Mouse (Mus musculus): ENCODE results near the gene Rps6ka2.
"Not testable (repeated sequence)": the region's sequence is repeated elsewhere in the genome, so short reads cannot be mapped to it uniquely, and the experiment has no call there.

Gene Rps6ka2

DNA sequence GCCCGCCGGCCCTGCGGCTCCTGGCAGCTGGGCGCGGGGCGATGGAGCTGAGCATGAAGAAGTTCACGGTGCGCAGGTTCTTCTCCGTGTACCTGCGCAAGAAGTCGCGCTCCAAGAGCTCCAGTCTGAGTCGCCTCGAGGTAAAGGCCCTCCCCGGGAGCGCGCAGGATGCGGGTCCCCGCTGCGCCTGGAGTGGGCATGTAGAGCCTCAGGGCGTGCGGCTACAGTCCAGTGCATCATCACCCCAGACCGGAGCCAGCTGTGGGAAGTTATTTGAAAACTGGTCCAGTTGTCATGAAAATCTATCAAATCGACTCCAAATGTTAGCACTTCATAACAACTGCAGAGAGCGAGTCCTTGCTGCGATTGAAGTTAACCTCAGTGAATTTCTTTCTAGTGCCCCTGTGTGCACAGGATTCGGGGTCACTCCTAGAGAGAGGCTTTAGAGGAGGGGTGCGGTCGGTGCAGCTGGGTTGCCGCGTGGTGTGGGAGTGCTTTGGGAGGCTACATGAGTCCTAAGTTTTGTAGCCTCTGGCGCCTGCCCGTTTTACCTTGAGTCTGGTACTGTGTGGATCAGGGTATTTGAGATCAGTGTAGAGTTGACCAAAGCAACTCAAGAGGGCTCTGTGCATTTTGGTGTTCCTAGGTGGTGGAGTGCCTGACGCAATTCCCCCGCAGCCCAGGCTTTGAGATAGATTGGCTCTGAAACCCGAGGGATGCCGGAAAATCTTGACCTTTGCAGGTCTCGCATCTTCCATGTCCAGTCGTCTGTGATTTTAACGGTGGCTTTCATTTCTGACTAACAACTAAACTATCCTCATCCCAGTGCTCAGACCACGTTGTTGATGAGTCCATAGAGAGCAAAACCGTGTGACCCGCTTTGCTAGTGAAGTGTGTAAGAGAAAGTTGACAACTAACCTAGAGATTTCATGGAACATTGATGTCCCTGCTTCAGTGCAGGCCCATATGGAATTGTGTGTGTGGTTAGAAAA, 685 bp downstream of the Rps6ka2 start:
- DNase-seq (ENCODE audit: low spot score) = no peak

DNA sequence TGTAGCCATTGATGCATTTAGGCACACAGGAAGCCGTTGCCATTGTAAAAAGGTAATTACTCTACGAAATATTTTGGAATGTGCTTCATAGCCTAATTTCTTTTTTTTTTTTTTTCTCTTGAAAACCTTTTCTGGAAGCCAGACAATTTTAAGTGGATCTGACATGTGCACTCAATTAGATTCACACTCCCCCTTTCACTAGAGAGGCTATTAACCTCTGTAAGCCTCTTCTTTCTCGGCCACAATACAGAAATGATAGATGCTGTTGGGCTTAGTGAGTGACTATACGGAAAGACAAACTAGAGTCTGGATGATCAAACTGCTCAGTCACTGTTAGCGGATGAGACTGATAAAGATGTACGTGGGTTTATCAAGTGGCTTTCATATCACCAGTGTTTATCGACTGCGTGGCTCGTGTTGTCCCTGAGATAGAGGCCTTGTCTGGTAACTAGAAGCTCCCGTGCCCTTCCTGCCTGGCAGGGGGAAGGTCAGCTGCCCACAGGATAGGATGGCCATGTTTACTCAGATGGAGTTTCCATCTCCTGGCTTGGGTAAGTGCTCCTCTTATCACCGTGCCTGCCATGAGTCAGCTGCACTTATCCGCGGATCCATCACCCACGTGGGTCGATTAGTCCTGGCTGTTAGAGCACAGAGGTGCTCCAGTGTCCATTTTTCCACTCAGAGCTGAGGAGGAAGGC, 3.6 kb downstream of the Rps6ka2 start:
- DNase-seq (ENCODE audit: low spot score) = no peak

DNA sequence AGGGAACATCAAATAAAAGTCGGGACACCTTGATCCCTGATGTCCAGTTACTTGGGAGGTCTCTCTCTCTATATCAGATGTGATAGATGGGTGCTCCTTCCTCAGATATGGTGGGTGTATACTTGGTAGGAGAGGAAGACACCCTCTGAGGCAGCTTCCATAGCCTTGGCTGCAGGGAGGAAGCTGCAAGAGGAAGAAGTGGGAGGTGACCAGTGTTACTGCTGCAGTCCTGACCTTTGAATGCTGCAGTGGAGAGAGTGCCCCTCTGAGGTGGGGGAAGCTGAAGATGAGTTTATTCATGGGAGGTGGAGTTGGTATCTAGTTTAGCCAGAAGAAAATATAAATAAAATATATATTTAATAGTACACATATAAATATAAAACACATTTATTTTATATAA, 5.4 kb downstream of the Rps6ka2 start:
- DNase-seq (ENCODE audit: low spot score) = no peak

DNA sequence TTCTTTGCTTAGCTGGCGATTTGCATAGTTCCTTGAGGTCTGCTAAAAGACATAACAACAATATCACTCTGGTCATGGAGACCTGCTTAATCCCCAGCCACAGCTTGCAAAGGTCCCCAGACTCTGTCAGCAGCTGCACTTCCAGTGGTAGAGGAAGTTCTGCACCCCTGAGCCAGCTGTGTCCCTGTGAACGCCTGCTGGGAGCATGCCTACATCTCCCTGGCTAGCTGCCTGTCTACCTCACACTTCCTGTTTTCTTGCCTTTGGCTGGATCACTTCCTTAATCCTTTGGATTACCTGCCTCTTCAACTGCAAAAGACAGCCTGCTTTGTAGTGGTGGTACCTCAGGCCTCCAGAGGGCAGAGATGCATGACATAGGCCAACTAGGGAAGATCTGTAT, 6.5 kb downstream of the Rps6ka2 start:
- DNase-seq (ENCODE audit: low spot score) = no peak

DNA sequence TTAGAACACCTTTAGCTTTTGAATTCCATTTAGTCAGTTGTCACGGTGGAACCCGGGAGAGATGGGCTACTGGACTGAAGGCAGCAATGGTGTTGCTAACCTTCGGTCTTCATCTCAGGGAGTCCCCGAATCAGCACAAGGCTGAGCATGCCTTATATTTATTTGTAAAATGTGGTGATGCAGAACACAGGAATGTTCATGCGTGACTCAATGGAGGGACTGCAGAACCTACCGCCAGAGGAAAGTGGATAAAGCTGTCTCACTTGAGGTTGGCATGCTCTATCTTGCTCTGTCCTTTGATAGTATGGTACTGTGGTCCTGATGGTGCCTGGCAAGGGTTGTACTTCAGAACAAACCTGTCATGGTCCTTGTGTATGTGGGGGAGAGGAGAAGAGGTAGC, 8.3 kb downstream of the Rps6ka2 start:
- DNase-seq (ENCODE audit: low spot score) = no peak

DNA sequence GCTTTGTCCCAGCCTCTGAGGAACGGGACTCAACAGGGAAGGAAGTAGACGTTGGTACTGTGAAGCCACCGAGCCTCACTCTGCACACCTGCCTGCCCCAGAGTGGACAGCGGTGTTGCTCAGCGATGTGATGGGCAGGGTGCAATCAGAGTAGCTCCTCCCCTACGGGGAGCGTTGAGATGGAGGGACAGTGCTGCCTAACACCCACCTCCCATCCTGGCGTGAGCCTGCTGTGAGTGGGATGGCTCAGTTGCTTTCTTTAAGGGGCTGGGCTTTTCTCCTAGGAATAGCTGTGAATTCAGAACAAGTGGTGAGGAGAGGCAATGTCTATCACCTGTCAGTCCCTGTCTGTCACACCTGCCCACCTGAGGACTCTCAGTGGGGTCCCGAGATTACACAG, 12.3 kb downstream of the Rps6ka2 start:
- DNase-seq (ENCODE audit: low spot score) = no peak

DNA sequence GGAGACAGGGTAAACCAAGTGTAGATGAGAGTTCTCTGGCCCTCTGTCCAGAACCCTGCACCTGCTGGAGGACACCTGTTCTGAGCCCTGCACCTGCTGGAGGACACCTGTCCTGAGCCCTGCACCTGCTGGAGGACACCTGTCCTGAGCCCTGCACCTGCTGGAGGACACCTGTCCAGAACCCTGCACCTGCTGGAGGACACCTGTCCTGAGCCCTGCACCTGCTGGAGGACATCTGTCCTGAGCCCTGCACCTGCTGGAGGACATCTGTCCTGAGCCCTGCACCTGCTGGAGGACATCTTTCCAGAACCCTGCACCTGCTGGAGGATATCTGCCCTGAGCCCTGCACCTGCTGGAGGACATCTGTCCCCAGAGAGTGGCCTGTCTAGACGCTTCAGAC, 17.1 kb downstream of the Rps6ka2 start:
- not testable (repeated sequence) for DNase-seq (ENCODE audit: low spot score)

DNA sequence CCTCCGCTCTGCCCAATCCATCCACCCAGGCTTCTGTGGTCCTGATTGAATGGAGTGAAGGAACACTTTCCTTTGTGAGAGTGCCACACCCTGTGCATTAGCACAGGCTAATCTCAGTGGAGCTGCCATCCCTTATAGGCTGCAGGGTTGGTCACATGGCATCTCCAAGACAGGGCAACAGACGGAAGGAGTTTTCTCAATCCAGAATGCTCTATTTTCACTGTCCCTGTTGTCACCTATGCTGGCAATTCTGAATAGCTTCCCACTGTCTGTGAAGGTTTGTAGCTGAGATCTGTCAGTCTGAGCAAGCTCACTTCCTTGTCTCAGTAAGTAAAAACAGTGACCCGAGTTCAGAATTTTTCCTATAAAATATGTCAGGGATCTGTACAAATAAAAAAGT, 19.5 kb downstream of the Rps6ka2 start:
- DNase-seq (ENCODE audit: low spot score) = no peak

DNA sequence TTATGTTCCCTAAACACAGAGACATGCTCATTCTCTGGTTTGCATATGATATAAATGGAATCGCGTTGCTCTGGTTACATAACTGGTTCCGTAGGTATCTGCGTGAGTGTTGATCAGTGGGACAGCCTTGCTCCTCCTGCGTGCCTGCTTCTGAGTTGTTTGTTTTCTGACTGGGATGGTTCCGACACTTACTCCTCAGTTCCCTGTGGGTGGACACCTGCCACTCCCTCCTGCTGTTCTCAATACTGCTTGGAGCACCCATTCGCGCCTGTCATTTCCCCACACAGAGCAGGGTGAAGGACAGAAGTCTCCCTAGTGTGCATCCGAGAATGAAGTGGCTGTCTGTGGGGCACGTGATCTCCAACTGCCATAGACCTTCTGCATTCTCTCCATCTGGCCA, 20.1 kb downstream of the Rps6ka2 start:
- DNase-seq (ENCODE audit: low spot score) = no peak

DNA sequence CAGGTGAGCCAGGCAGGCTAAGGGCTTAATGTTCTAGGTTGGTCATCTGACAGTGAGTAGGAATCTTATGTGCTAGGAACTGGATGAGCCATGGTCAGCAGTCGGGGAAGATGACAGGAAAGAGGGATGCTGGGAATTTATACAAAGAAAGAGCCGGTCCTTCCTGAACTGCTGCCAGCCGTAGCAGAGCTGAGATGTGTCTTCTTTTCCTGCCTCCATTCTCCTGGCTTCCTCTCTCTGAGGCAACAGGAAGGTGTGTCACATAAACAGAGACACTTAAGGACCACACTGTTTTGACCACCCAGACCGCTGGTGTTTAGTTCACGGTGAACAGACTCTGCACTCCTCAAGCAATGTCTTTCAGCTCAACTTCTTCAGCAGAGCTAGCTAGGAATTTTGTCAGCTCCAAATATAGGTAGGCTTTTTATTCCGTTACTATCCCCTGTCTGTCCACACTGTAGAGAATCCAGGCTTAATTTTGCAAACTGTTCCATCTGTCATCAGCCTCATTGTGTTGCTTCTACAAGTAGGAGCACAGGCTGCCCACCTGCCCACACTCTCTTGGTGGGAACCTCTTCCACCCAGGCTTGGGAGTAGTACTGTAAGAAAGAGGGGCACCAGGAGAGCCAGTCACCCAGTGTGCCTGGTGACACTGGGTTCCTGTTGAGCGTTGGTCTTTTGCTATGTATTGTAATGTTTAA, 24.4 kb downstream of the Rps6ka2 start:
- DNase-seq (ENCODE audit: low spot score) = no peak

DNA sequence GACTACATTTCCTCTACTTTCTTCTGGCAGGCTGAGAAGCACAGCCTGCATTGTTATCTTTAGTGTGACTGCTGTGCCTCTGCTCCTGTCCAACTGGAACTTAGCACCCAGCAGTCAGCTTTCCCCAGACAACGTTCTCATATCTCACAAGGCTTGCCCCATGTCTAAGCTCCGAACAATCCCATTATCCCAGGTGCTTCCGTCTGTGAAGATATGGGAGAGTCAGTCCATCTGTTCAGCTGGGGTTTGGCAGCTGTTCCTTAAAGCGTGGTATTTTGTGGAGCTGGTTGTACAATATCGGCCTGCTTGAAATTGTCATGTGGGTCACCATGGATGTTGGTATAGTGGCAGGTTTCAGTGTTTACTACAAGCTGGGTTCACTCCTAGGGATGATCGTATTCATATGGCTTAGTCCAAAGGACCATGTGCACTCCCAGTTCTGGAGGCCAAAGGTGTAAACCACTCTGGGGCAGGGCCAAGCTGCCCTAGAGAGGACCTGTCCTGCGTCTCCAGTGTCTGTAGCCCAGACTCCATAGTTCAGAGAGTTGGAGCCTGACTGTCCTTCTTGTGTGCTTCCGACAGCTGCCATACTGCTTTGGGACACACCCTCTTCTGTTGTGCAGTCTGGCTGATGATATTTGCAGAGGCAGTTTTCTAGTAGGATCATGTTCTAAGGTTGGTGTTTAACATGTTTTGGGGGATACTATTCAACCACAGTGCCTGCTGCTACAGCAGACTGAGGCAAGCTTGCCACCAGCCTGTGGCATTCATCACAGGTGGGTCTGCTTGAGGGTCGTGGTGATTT, 27.4 kb downstream of the Rps6ka2 start:
- DNase-seq (ENCODE audit: low spot score) = no peak

DNA sequence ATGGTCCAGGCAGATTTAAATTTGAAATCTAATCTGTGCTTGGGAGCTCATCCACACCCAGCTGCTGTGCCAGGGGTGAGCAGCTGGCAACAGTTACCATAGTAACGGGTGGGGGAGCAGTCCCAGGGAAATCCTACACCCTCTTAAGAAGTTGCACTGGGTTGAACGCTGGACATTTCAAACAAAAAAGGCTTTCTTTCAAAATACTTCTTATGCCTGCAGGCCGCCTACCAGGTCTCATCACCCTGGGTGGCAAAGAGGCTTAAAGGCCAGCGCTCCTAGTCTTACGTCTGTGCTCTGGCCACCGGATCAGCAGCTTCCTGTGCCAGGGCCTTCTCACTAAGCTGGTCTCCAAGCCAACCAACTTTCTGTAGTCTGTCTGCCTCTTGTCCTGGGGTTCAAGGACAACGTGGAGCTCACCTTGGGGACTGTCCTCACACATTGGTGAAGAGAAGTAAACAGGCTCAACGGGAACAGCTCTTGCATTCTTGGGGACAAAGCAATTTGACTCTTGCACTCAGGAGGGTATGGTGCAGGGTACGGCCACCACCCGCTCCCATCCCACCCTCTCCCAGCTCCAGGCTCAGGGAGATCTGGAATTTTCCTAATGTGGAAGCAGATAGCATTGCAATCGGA, 35.0 kb downstream of the Rps6ka2 start:
- no peak for DNase-seq (ENCODE audit: low spot score)

DNA sequence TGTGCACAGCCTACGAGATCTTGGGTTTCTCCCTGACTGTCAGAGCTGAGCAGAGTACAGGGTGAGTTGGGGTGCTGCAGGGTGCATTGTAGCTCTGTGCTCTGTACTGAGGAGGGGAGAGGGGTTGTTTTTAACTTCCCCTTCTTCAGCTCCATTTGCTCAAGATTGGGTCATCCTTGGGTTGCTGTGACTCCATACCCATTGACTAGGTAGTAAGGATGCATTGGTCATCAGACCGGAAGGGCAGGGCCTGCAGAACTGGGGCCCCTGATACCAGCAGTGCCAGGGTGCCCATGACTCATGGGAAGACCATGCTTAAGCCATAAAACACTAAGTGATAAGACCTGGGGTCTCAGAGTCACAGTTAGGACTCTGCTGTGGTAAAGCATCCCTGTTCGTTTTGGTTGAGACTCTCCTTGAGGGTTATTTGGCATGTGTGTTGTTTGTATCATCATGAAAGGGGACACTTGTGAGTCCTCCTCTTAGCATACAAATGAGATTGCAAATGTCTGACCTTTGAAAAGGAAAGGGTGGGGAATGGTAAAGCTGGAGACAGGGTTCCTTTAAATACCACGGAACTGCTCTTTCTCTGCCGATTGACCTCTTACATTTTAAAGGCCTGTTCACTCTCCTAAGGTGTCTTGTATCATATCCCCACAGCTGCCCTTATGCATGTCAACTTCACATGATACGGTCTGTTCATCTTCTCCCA, 36.7 kb downstream of the Rps6ka2 start:
- DNase-seq (ENCODE audit: low spot score) = no peak

DNA sequence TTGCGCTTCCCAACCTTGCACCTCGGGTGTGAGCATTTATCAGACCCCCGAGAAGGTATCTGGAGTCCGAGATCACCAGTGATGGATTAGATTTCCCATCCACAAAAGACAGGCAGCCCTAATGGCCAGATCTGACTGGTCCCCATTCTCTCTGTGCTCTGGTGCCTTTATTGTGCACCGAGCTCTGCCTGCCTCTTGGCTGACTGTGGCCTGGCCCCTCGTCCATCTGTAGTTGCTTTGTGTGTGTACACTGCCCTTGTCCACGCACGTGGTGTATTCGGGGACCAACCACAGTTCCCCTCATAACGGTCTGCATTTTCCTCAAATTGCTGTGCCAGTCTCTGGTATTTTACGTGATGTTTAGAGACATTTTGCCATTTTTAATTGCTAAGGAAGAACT, 40.7 kb downstream of the Rps6ka2 start:
- no peak for DNase-seq (ENCODE audit: low spot score)

DNA sequence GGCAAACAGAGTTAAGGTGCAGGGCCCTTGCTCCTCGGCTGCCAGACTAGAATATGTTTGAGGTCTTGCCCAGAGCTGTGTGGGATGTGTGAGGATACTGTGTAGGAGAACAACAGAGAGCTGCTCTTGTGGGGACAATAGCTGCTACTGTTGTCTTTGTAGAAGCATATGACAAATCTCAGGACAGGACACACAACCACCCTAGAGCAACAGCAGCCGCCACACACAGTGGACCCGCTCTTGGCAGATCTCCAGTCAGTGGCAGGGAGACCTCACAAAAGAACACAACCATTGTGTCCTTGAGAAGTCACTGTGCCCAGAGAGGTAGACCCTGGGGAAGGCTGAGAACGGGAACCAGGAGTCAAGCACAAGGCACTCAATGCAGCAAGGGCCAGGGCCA, 42.0 kb downstream of the Rps6ka2 start:
- DNase-seq (ENCODE audit: low spot score) = no peak

DNA sequence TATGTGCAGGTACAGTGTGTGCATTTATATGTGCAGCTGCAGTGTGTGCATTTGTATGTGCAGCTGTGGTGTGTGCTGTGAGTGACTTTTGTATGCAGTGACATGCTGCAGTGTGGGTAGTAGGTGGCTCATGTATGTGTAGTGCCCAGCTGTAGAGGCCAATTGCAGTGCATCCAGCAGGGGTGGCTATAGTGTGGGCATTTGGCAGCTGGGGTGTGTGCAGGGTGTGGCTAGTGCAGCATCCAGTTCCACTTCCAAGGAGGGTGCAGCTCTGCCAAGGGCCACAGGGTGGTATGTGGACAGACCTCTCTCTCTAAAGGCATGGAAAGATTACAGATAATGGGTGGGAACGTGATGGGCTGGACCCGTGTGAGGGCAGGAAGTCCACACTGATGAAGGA, 43.3 kb downstream of the Rps6ka2 start:
- no peak for DNase-seq (ENCODE audit: low spot score)

DNA sequence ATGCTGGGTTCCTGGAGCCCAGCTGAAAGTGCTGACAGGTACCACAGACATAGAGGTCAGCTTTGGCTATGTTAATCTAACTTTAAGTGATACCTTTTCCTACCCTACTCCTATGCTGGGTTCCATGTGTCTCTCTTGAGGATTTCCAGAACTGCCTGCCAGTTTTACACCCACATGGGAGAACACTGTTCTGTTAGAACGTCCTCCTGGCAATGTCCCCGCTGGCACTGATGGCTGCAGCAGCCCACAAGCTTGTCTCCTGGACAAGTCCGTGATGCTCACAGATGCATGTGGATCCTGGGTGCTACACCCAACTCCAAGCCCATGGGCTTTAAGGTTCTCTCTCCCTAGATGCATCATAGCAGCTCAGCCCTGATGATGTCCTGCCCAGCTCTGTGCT, 44.1 kb downstream of the Rps6ka2 start:
- no peak for DNase-seq (ENCODE audit: low spot score)

DNA sequence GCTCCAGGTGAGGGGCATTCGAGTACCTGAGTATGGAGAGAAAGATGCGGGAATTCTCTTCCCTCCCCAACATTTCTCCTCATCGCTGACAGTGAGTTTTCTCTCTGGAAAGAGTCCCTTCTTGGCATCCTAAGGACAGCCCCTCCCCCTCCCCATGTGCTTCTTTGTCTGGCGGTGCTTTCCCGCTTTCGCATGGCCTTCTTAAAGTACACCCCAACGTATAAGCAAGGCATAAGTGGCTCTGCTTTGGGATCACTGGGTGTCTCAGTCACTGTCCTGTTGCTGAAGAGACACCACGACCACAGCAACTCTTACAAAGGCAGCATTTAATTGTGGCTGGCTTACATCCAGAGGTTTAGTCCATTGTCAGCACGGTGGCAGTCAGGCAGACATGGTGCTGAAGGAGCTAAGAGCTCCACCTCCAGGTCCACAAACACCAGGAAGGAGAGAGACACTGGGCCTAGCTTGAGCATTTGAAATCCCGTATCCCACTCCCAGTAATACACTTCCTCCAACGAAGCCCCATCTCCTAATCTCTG, 47.9 kb downstream of the Rps6ka2 start:
- DNase-seq (ENCODE audit: low spot score) = no peak

DNA sequence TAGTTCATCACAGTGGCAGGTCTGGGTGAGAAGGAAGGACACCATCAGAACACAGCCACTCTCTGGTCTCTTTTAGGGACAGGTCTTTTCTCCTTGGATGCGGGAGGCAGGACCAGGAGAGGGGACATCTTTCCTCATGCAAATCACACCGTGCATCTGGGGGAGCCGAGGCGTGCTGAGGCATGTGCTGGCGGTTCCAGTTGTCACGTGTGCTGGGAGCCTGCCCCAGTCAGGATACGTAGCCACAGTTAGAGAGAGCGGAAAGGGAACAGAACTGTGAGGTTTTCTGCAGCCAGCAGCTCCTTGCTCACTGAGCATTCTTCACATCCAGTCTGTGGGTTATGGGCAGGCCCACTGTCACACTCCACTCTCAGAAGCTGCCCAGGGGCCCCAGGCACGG, 48.5 kb downstream of the Rps6ka2 start:
- DNase-seq (ENCODE audit: low spot score) = no peak

DNA sequence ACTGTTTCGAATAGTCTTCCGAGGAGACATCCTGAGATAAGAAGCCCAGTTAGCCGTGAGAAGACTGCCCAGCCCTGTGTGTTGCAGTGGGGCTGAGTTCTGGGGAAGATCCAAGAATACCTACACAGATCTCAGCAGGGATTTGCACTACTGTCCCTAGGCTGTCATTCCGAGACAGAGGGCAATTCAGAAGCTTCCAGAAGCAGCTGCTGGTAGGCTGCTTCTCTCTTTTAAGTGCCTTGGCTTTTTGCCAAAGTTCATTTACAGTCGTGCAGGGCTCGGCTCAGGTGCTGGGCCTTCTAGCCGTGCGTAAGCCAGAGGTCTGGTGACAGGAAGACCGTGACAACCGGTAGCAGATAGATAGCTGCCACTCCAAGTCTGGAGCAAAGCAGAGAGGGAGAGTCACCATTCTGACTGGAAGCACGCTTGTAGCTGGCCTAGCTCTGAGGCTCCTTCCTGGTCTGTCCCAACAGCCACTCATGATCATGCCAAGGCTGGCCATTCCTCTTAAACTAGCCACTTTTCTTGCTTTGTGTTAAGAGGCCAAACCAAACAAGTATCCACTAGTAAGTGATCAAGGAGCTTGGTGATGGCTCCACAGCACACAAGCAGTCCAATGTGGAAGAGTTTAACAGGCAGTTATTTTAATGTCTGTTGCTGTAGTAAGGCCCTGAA, 49.3 kb downstream of the Rps6ka2 start:
- DNase-seq (ENCODE audit: low spot score) = no peak
